Mouse (Mus musculus): Measurements from ENCODE around the gene Atg2b. TPM values are rescaled to one million over a fixed set of nuclear protein-coding genes. Genes with fewer than 3 reads are reported as not detected.

Atg2b gene
- polyA plus RNA-seq, 1 experiment from 2014 or later = 16.7 TPM

DNA sequence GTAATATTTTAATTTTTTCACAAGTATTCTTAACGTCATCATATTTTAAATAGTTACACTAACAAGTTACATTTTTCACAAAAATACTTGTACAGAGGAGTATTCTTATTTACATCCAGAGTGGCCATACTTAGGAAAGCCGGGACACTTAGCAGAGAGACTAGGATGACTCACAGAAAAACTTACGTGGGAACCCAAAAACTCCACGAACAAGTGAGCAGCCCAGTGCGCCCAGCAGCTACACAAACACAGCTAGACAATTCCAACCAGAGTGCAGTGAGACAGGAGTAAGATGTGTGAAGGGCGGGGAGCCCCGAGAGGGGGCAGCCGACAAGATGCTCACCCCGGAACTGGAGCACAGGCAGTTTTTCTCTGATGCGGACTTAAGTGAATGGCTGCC lies 71.5 kb downstream of the Atg2b start:
- H3K27ac ChIP-seq (replicated peaks; ENCODE audit: low read depth, low read length) = no peak overlapping the region
- H3K27me3 ChIP-seq (ENCODE audit: control insufficient read depth, insufficient read depth, low read length) = no peaks in the 10 kb centered on the region
- H3K36me3 ChIP-seq (ENCODE audit: control insufficient read depth, insufficient read depth, low read length) = peaks cover 4% of the 10 kb centered on the region; the same call in 1 of the 2 replicates
- H3K4me1 ChIP-seq (ENCODE audit: control insufficient read depth, insufficient read depth, low read length) = no peaks in the 10 kb centered on the region
- 91% methylated on average over 10 of the region's 10 CpGs for WGBS
- no peak overlapping the region for H3K4me3 ChIP-seq (ENCODE audit: low read depth, low read length)
- DNase-seq (ENCODE audit: low spot score) (no peak), ATAC-seq (ENCODE audit: insufficient number of reproducible peaks, low FRiP score, low TSS enrichment, low read depth) (no peak)
- no peaks in the 10 kb centered on the region for H3K9me3 ChIP-seq (ENCODE audit: control insufficient read depth, low read length)
- H3K4me2 ChIP-seq (ENCODE audit: low read depth, severe bottlenecking) = no peak overlapping the region
- no peak overlapping the region for H3K9ac ChIP-seq (ENCODE audit: low read length)

DNA sequence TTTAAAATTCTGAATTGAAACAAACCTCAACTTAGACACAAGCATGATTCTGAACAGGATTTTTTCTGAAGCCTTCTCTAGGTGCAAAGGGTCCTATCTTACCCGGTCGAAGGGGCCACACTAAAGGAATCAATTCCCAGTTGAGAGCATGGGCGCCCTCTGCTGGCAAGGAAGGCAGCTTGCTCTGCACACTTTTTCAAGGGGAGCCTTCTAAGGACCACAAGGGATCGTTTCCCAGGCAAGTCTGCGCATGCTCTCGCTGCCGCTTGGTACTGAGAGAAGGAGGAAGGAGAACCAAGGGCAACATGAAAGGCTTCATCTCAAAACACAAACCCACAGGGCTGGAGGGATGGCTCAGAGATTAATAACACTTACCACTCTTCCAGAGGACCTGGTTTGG lies 73.3 kb downstream of the Atg2b start:
- DNase-seq (ENCODE audit: low spot score) (peak; percentile 88), ATAC-seq (ENCODE audit: insufficient number of reproducible peaks, low FRiP score, low TSS enrichment, low read depth) (peak; percentile 39; the same call in 1 of the 2 replicates)
- peaks cover 2% of the 10 kb centered on the region; the same call in 1 of the 2 replicates for H3K36me3 ChIP-seq (ENCODE audit: control insufficient read depth, insufficient read depth, low read length)
- no peaks in the 10 kb centered on the region for H3K9me3 ChIP-seq (ENCODE audit: control insufficient read depth, low read length)
- no peaks in the 10 kb centered on the region for H3K27me3 ChIP-seq (ENCODE audit: control insufficient read depth, insufficient read depth, low read length)
- no peak overlapping the region for H3K4me2 ChIP-seq (ENCODE audit: low read depth, severe bottlenecking)
- H3K4me3 ChIP-seq (ENCODE audit: low read depth, low read length) = no peak overlapping the region
- H3K9ac ChIP-seq (ENCODE audit: low read length) = no peak overlapping the region
- H3K27ac ChIP-seq (replicated peaks; ENCODE audit: low read depth, low read length) = no peak overlapping the region
- WGBS = 16% methylated on average over 7 of the region's 7 CpGs
- no peaks in the 10 kb centered on the region for H3K4me1 ChIP-seq (ENCODE audit: control insufficient read depth, insufficient read depth, low read length)

GRCm38 (mm10) chr12:105611045-105611444 lies 74.0 kb downstream of the Atg2b start:
- Histone ChIP-seq H3K27ac (replicated peaks; ENCODE audit: low read depth, low read length) (no peak overlapping the region), H3K9ac (ENCODE audit: low read length) (no peak overlapping the region), H3K9me3 (ENCODE audit: control insufficient read depth, low read length) (no peaks in the 10 kb centered on the region), H3K4me3 (ENCODE audit: low read depth, low read length) (no peak overlapping the region), H3K4me1 (ENCODE audit: control insufficient read depth, insufficient read depth, low read length) (no peaks in the 10 kb centered on the region), H3K36me3 (ENCODE audit: control insufficient read depth, insufficient read depth, low read length) (peaks cover 2% of the 10 kb centered on the region; the same call in 1 of the 2 replicates), H3K4me2 (ENCODE audit: low read depth, severe bottlenecking) (no peak overlapping the region), H3K27me3 (ENCODE audit: control insufficient read depth, insufficient read depth, low read length) (no peaks in the 10 kb centered on the region)
- 91% methylated on average over 2 of the region's 2 CpGs for WGBS
- ATAC-seq (ENCODE audit: insufficient number of reproducible peaks, low FRiP score, low TSS enrichment, low read depth) = no peak
- DNase-seq (ENCODE audit: low spot score) = no peak

DNA sequence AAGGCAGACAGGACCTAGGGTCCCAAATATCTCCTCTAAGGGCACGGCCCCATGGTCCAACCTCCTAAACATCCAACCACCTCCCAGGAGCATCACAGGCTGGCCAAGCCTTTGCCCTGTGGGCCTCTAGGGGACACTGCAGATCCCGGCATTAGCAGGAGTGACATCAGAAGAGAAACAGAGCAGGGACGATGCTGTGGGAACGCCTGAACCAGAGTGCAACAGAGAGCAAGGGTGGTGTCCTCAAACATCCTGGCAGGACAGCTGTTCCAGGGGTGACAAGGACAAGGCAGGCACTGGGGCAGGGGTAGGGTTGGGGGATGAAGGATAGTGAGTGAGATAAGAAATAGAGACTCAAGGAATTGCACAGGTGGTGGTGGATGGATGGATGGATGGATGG lies 78.1 kb downstream of the Atg2b start:
- Histone ChIP-seq H3K4me3 (ENCODE audit: low read depth, low read length) (no peak overlapping the region), H3K36me3 (ENCODE audit: control insufficient read depth, insufficient read depth, low read length) (no peaks in the 10 kb centered on the region), H3K27me3 (ENCODE audit: control insufficient read depth, insufficient read depth, low read length) (no peaks in the 10 kb centered on the region), H3K4me2 (ENCODE audit: low read depth, severe bottlenecking) (no peak overlapping the region), H3K4me1 (ENCODE audit: control insufficient read depth, insufficient read depth, low read length) (peaks cover 9% of the 10 kb centered on the region; the same call in 1 of the 2 replicates), H3K27ac (replicated peaks; ENCODE audit: low read depth, low read length) (no peak overlapping the region), H3K9ac (ENCODE audit: low read length) (no peak overlapping the region), H3K9me3 (ENCODE audit: control insufficient read depth, low read length) (no peaks in the 10 kb centered on the region)
- WGBS = 77% methylated on average over 4 of the region's 4 CpGs
- no peak for DNase-seq (ENCODE audit: low spot score)
- no peak for ATAC-seq (ENCODE audit: insufficient number of reproducible peaks, low FRiP score, low TSS enrichment, low read depth)

DNA sequence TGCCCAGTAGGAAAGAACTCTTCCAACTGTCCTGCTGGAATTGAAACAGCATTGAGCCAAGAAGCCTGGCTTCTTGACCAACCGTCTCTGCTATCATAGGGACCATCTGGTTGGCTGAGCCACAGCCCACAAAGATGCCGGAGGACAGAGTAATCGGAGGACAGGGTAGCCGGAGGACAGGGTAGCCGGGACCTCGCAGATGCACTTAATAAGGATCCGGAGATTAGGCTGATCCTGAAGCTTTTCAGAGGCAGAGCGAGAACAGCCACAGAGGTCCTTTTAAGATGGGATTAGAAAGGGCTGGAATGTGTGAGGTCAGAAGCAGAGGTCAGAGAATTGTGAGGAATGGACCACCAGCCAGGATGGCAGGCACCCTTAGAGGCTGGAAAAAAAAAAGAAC lies 79.8 kb downstream of the Atg2b start:
- DNase-seq (ENCODE audit: low spot score) (no peak), ATAC-seq (ENCODE audit: insufficient number of reproducible peaks, low FRiP score, low TSS enrichment, low read depth) (no peak)
- Histone ChIP-seq H3K4me3 (ENCODE audit: low read depth, low read length) (no peak overlapping the region), H3K4me1 (ENCODE audit: control insufficient read depth, insufficient read depth, low read length) (peaks cover 9% of the 10 kb centered on the region; the same call in 1 of the 2 replicates), H3K9me3 (ENCODE audit: control insufficient read depth, low read length) (no peaks in the 10 kb centered on the region), H3K9ac (ENCODE audit: low read length) (no peak overlapping the region), H3K4me2 (ENCODE audit: low read depth, severe bottlenecking) (no peak overlapping the region), H3K27me3 (ENCODE audit: control insufficient read depth, insufficient read depth, low read length) (no peaks in the 10 kb centered on the region), H3K27ac (replicated peaks; ENCODE audit: low read depth, low read length) (no peak overlapping the region), H3K36me3 (ENCODE audit: control insufficient read depth, insufficient read depth, low read length) (no peaks in the 10 kb centered on the region)
- WGBS = 15% methylated on average over 8 of the region's 8 CpGs

DNA sequence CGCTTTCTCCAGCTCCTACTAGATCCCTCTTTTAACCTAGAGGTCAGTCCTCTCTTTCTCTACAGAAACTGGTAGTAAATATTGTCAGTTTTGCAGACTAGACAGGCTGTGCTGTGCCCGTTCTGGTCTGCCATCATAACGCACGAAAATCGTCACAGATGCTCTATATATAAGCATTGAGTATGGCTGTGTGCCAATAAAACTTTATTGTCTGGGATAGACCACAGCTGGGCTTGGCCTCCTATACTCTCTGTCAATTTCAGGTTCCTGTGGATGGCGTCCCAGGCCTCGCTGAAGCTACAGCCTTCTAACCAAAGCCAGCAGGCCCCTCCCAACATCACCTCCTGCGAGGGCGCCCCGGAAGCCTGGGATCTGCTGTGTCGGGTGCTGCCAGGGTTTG lies 81.1 kb downstream of the Atg2b start:
- Histone ChIP-seq H3K27me3 (ENCODE audit: control insufficient read depth, insufficient read depth, low read length) (no peaks in the 10 kb centered on the region), H3K27ac (replicated peaks; ENCODE audit: low read depth, low read length) (no peak overlapping the region), H3K4me2 (ENCODE audit: low read depth, severe bottlenecking) (no peak overlapping the region), H3K9me3 (ENCODE audit: control insufficient read depth, low read length) (no peaks in the 10 kb centered on the region), H3K36me3 (ENCODE audit: control insufficient read depth, insufficient read depth, low read length) (no peaks in the 10 kb centered on the region), H3K4me3 (ENCODE audit: low read depth, low read length) (no peak overlapping the region), H3K4me1 (ENCODE audit: control insufficient read depth, insufficient read depth, low read length) (peaks cover 9% of the 10 kb centered on the region; the same call in 1 of the 2 replicates), H3K9ac (ENCODE audit: low read length) (no peak overlapping the region)
- 88% methylated on average over 11 of the region's 11 CpGs for WGBS
- DNase-seq (ENCODE audit: low spot score) (no peak), ATAC-seq (ENCODE audit: insufficient number of reproducible peaks, low FRiP score, low TSS enrichment, low read depth) (no peak)

GRCm38 (mm10) chr12:105602581-105603210 lies 82.3 kb downstream of the Atg2b start, which contains the start of gene Bdkrb1:
Gene Bdkrb1, plus strand, starts transcription at chr12:105603085.
- no peak for DNase-seq (ENCODE audit: low spot score)
- Histone ChIP-seq H3K36me3 (ENCODE audit: control insufficient read depth, insufficient read depth, low read length) (no peaks in the 10 kb centered on the region), H3K4me2 (ENCODE audit: low read depth, severe bottlenecking) (no peak within 1 kb of the TSS), H3K4me3 (ENCODE audit: low read depth, low read length) (no peak within 1 kb of the TSS), H3K27me3 (ENCODE audit: control insufficient read depth, insufficient read depth, low read length) (no peaks in the 10 kb centered on the region), H3K27ac (replicated peaks; ENCODE audit: low read depth, low read length) (no peak within 1 kb of the TSS), H3K9me3 (ENCODE audit: control insufficient read depth, low read length) (no peaks in the 10 kb centered on the region), H3K9ac (ENCODE audit: low read length) (no peak within 1 kb of the TSS), H3K4me1 (ENCODE audit: control insufficient read depth, insufficient read depth, low read length) (peaks cover 9% of the 10 kb centered on the region; the same call in 1 of the 2 replicates)
- WGBS = 91% methylated on average over 11 of the region's 11 CpGs
- no peak for ATAC-seq (ENCODE audit: insufficient number of reproducible peaks, low FRiP score, low TSS enrichment, low read depth)

- WGBS = 86% methylated on average over 6 of the region's 6 CpGs
- DNase-seq (ENCODE audit: low spot score) = no peak
Observed at GRCm38 (mm10) chr12:105601586-105601985, 83.4 kb downstream of the Atg2b start.

DNA sequence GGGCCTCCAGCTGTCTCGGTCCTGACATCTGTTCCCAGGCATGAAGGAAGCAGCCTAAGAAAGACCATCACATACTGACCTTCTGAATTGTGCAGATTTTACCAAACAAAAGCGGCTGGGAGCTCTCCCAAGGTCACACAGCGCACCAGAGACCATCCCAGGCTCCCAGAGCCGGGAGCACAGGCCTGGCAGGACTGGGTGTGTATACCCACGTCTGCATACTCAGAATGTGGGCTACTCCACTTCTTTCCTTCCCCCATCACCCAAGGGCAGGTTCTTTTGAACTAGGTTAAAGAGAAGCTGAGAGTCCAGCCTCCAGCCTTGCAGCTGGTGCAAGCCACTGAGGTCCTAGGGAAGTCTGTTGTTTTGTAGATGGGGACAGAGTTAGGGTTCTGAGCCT lies 85.9 kb downstream of the Atg2b start:
- H3K36me3 ChIP-seq (ENCODE audit: control insufficient read depth, insufficient read depth, low read length) = no peaks in the 10 kb centered on the region
- no peak overlapping the region for H3K9ac ChIP-seq (ENCODE audit: low read length)
- DNase-seq (ENCODE audit: low spot score) (no peak), ATAC-seq (ENCODE audit: insufficient number of reproducible peaks, low FRiP score, low TSS enrichment, low read depth) (no peak)
- H3K27ac ChIP-seq (replicated peaks; ENCODE audit: low read depth, low read length) = no peak overlapping the region
- H3K4me2 ChIP-seq (ENCODE audit: low read depth, severe bottlenecking) = no peak overlapping the region
- WGBS = 62% methylated on average over 5 of the region's 5 CpGs
- no peaks in the 10 kb centered on the region for H3K9me3 ChIP-seq (ENCODE audit: control insufficient read depth, low read length)
- no peak overlapping the region for H3K4me3 ChIP-seq (ENCODE audit: low read depth, low read length)
- H3K4me1 ChIP-seq (ENCODE audit: control insufficient read depth, insufficient read depth, low read length) = no peaks in the 10 kb centered on the region
- H3K27me3 ChIP-seq (ENCODE audit: control insufficient read depth, insufficient read depth, low read length) = no peaks in the 10 kb centered on the region

More at GRCm38 (mm10) chr12:105601586-105601985, 83.4 kb downstream of the Atg2b start:
- Histone ChIP-seq H3K36me3 (ENCODE audit: control insufficient read depth, insufficient read depth, low read length) (no peaks in the 10 kb centered on the region), H3K9ac (ENCODE audit: low read length) (no peak overlapping the region), H3K4me3 (ENCODE audit: low read depth, low read length) (no peak overlapping the region), H3K4me1 (ENCODE audit: control insufficient read depth, insufficient read depth, low read length) (peaks cover 9% of the 10 kb centered on the region; the same call in 1 of the 2 replicates), H3K9me3 (ENCODE audit: control insufficient read depth, low read length) (no peaks in the 10 kb centered on the region), H3K4me2 (ENCODE audit: low read depth, severe bottlenecking) (no peak overlapping the region), H3K27ac (replicated peaks; ENCODE audit: low read depth, low read length) (no peak overlapping the region), H3K27me3 (ENCODE audit: control insufficient read depth, insufficient read depth, low read length) (no peaks in the 10 kb centered on the region)
- no peak for ATAC-seq (ENCODE audit: insufficient number of reproducible peaks, low FRiP score, low TSS enrichment, low read depth)
